Mouse (Mus musculus): Measurements from ENCODE around the gene 2610528J11Rik. TPM values are rescaled to one million over a fixed set of nuclear protein-coding genes. Genes with fewer than 3 reads are reported as not detected.

2610528J11Rik gene
- polyA plus RNA-seq, 1 experiment from 2014 or later, result 4.9 TPM

- Histone ChIP-seq H3K27me3 (replicated peaks) (peaks cover 50% of the 10 kb centered on the region), H3K4me1 (peaks cover 43% of the 10 kb centered on the region), H3K4me2 (peak overlapping the region; percentile 65), H3K27ac (peak overlapping the region; percentile 86), H3K4me3 (peak overlapping the region; percentile 44), H3K9me3 (replicated peaks) (peaks cover 6% of the 10 kb centered on the region; the same call in 1 of the 2 replicates), H3K9ac (peak overlapping the region; percentile 56), H3K36me3 (no peaks in the 10 kb centered on the region)
- WGBS (ENCODE audit: insufficient replicate concordance), result 62% methylated on average over 22 of the region's 23 CpGs
- ATAC-seq, result peak; percentile 59
These were observed 42.5 kb downstream of the 2610528J11Rik start for GRCm38 (mm10) chr4:118569320-118569719.

GRCm38 (mm10) chr4:118571441-118571840, 44.6 kb downstream of the 2610528J11Rik start:
- Histone ChIP-seq H3K9ac (no peak overlapping the region), H3K4me3 (no peak overlapping the region), H3K36me3 (no peaks in the 10 kb centered on the region), H3K4me1 (peaks cover 43% of the 10 kb centered on the region), H3K9me3 (replicated peaks) (peaks cover 6% of the 10 kb centered on the region; the same call in 1 of the 2 replicates), H3K4me2 (no peak overlapping the region), H3K27ac (no peak overlapping the region), H3K27me3 (replicated peaks) (peaks cover 66% of the 10 kb centered on the region)
- ATAC-seq, result no peak
- 71% methylated on average over 15 of the region's 15 CpGs for WGBS (ENCODE audit: insufficient replicate concordance)

GRCm38 (mm10) chr4:118576097-118576496, 49.3 kb downstream of the 2610528J11Rik start:
- ATAC-seq, result 0 out of 2 replicates have a peak, but pooled peaks have one; percentile 42
- 6% methylated on average over 6 of the region's 6 CpGs for WGBS (ENCODE audit: insufficient replicate concordance)
- peaks cover 66% of the 10 kb centered on the region for H3K27me3 ChIP-seq (replicated peaks)
- H3K4me2 ChIP-seq, result no peak overlapping the region
- H3K27ac ChIP-seq, result no peak overlapping the region
- H3K4me3 ChIP-seq, result no peak overlapping the region
- no peaks in the 10 kb centered on the region for H3K36me3 ChIP-seq
- no peaks in the 10 kb centered on the region for H3K9me3 ChIP-seq (replicated peaks)
- H3K4me1 ChIP-seq, result no peaks in the 10 kb centered on the region
- no peak overlapping the region for H3K9ac ChIP-seq

- no peak for ATAC-seq
- no peak overlapping the region for H3K27ac ChIP-seq
- H3K36me3 ChIP-seq, result no peaks in the 10 kb centered on the region
- WGBS (ENCODE audit: insufficient replicate concordance), result 37% methylated on average over 13 of the region's 13 CpGs
- H3K27me3 ChIP-seq (replicated peaks), result peaks cover 34% of the 10 kb centered on the region
- H3K4me2 ChIP-seq, result no peak overlapping the region
- H3K4me1 ChIP-seq, result no peaks in the 10 kb centered on the region
- no peaks in the 10 kb centered on the region for H3K9me3 ChIP-seq (replicated peaks)
- no peak overlapping the region for H3K9ac ChIP-seq
- no peak overlapping the region for H3K4me3 ChIP-seq
These were observed 52.5 kb downstream of the 2610528J11Rik start for GRCm38 (mm10) chr4:118579313-118579712.

Other genes starting within 250 kb of the 2610528J11Rik start
- gene Ptprf, start 235.6 kb upstream of the 2610528J11Rik start, polyA plus RNA-seq (2016; fragmentation: Nextera tagmentation; extraction: Ambion mirVana), result 18.1 and 19.3 TPM in 2 replicates
- 4.8 and 4.9 TPM in 2 replicates for gene Szt2, start 117.7 kb upstream of the 2610528J11Rik start, polyA plus RNA-seq (2016; fragmentation: Nextera tagmentation; extraction: Ambion mirVana)
- 105 and 109 TPM in 2 replicates for gene Med8, start 117.7 kb upstream of the 2610528J11Rik start, polyA plus RNA-seq (2016; fragmentation: Nextera tagmentation; extraction: Ambion mirVana)
- gene Elovl1, start 98.9 kb upstream of the 2610528J11Rik start, polyA plus RNA-seq (2016; fragmentation: Nextera tagmentation; extraction: Ambion mirVana), result 117 and 127 TPM in 2 replicates
- 240 and 250 TPM in 2 replicates for gene Cdc20, start 89.6 kb upstream of the 2610528J11Rik start, polyA plus RNA-seq (2016; fragmentation: Nextera tagmentation; extraction: Ambion mirVana)
- gene Mpl, start 69.5 kb upstream of the 2610528J11Rik start, polyA plus RNA-seq (2016; fragmentation: Nextera tagmentation; extraction: Ambion mirVana), result 17.4 and 19.4 TPM in 2 replicates
- 11.0 and 11.3 TPM in 2 replicates for gene Tie1, start 36.9 kb upstream of the 2610528J11Rik start, polyA plus RNA-seq (2016; fragmentation: Nextera tagmentation; extraction: Ambion mirVana)
- 0.23 and 0.54 TPM in 2 replicates for gene Tmem125, start 17.0 kb downstream of the 2610528J11Rik start, polyA plus RNA-seq (2016; fragmentation: Nextera tagmentation; extraction: Ambion mirVana)
- gene Cfap57, start 93.8 kb downstream of the 2610528J11Rik start, polyA plus RNA-seq (2016; fragmentation: Nextera tagmentation; extraction: Ambion mirVana), result 1.3 and 1.5 TPM in 2 replicates
- 160 and 164 TPM in 2 replicates for gene Ebna1bp2, start 93.8 kb downstream of the 2610528J11Rik start, polyA plus RNA-seq (2016; fragmentation: Nextera tagmentation; extraction: Ambion mirVana)
- not detected in 2 replicates for gene Olfr62, start 132.0 kb downstream of the 2610528J11Rik start, polyA plus RNA-seq (2016; fragmentation: Nextera tagmentation; extraction: Ambion mirVana)
- not detected in 2 replicates for gene Olfr1342, start 165.8 kb downstream of the 2610528J11Rik start, polyA plus RNA-seq (2016; fragmentation: Nextera tagmentation; extraction: Ambion mirVana)
- gene Olfr1341, start 176.5 kb downstream of the 2610528J11Rik start, polyA plus RNA-seq (2016; fragmentation: Nextera tagmentation; extraction: Ambion mirVana), result not detected in 2 replicates
- not detected in 2 replicates for gene Olfr1340, start 193.1 kb downstream of the 2610528J11Rik start, polyA plus RNA-seq (2016; fragmentation: Nextera tagmentation; extraction: Ambion mirVana)
- gene Olfr1339, start 205.2 kb downstream of the 2610528J11Rik start, polyA plus RNA-seq (2016; fragmentation: Nextera tagmentation; extraction: Ambion mirVana), result not detected in 2 replicates
- gene Olfr1338, start 231.7 kb downstream of the 2610528J11Rik start, polyA plus RNA-seq (2016; fragmentation: Nextera tagmentation; extraction: Ambion mirVana), result not detected in 2 replicates

All from liver, embryonic 12.5 days (tissue).